Mouse (Mus musculus) MEL (cell line): ENCODE measurements around the gene Lrrc3b.

ENCODE experiments used
- CTCF ChIP-seq, 3 experiments: IDR thresholded peaks in 2 of 3; conservative IDR thresholded peaks in 1 of 3; 2 replicates each; pipeline ENCODE4 v1.5.1; 2011 to 2012; ENCODE audit warnings: low read length in 3 of 3, low read depth in 2 of 3, mild to moderate bottlenecking in 2 of 3, improper control_type of control experiment in 1 of 3, inconsistent platforms in 1 of 3, mixed read lengths in 1 of 3, moderate library complexity in 1 of 3; ENCODE audit not compliant: control insufficient read depth in 1 of 3, insufficient read depth in 1 of 3, poor library complexity in 1 of 3, severe bottlenecking in 1 of 3
- GABPA ChIP-seq: IDR thresholded peaks from 2 replicates; pipeline ENCODE4 v1.6.1; 2012; ENCODE audit warnings: low read depth, mild to moderate bottlenecking, inconsistent platforms, low read length, improper control_type of control experiment, moderate library complexity
- GATA1 ChIP-seq: IDR thresholded peaks from 2 replicates; pipeline ENCODE4 v1.6.1; 2011; ENCODE audit warnings: low read depth, low read length, improper control_type of control experiment
- TBP ChIP-seq: IDR thresholded peaks from 2 replicates; pipeline ENCODE4 v1.8.0; 2011; ENCODE audit warnings: low read depth, low read length, improper control_type of control experiment

- TF ChIP-seq CTCF (IDR thresholded peaks at IDR 0.05 in 2 of 3, conservative IDR thresholded peaks at IDR 0.05 in 1 of 3; ENCODE audit: control insufficient read depth in 1 of 3, insufficient read depth in 1 of 3, low read depth in 2 of 3, low read length in 3 of 3, poor library complexity in 1 of 3, severe bottlenecking in 1 of 3) (no peak), GATA1 (no peak), TBP (no peak), GABPA (no peak)
Measured at GRCm38 (mm10) chr14:15331370-15331769, 107.4 kb downstream of the Lrrc3b start.
